Mouse (Mus musculus): ENCODE measurements around the gene Csnka2ip. TPM values are rescaled to one million over a fixed set of nuclear protein-coding genes. Genes with fewer than 3 reads are reported as not detected.

Csnka2ip gene
- polyA plus RNA-seq (2015; fragmentation: Nextera tagmentation; extraction: Ambion mirVana) = not detected in 2 replicates

GRCm38 (mm10) chr16:64602308-64602707, at the start of gene Csnka2ip:
Gene Csnka2ip, minus strand, starts transcription at chr16:64602408.
- Histone ChIP-seq H3K27ac (ENCODE audit: low read length) (no peak within 1 kb of the TSS), H3K9ac (ENCODE audit: low read length) (no peak within 1 kb of the TSS), H3K4me1 (replicated peaks; ENCODE audit: control insufficient read depth, insufficient read depth, low read length) (no peaks in the 10 kb centered on the region), H3K36me3 (ENCODE audit: control insufficient read depth, insufficient read depth, low read length) (no peaks in the 10 kb centered on the region), H3K4me3 (ENCODE audit: low read length) (no peak within 1 kb of the TSS), H3K4me2 (ENCODE audit: low read depth, low read length) (no peak within 1 kb of the TSS), H3K27me3 (ENCODE audit: control insufficient read depth, insufficient read depth, low read depth, low read length) (no peaks in the 10 kb centered on the region), H3K9me3 (ENCODE audit: control insufficient read depth, low read length) (no peaks in the 10 kb centered on the region)
- 92% methylated on average over 1 of the region's 1 CpGs for WGBS
- ATAC-seq (ENCODE audit: low read depth) = no peak

- Histone ChIP-seq H3K9ac (ENCODE audit: low read length) (no peak overlapping the region), H3K4me3 (ENCODE audit: low read length) (no peak overlapping the region), H3K36me3 (ENCODE audit: control insufficient read depth, insufficient read depth, low read length) (no peaks in the 10 kb centered on the region), H3K27ac (ENCODE audit: low read length) (no peak overlapping the region), H3K4me2 (ENCODE audit: low read depth, low read length) (no peak overlapping the region), H3K9me3 (ENCODE audit: control insufficient read depth, low read length) (no peaks in the 10 kb centered on the region), H3K27me3 (ENCODE audit: control insufficient read depth, insufficient read depth, low read depth, low read length) (no peaks in the 10 kb centered on the region), H3K4me1 (replicated peaks; ENCODE audit: control insufficient read depth, insufficient read depth, low read length) (0 out of 2 replicates have a peak, but pooled peaks cover 3% of the 10 kb centered on the region)
- no peak for ATAC-seq (ENCODE audit: low read depth)
- 61% methylated on average over 13 of the region's 13 CpGs for whole genome bisulfite sequencing
Observed at GRCm38 (mm10) chr16:64649594-64650290, 47.5 kb upstream of the Csnka2ip start.

- Histone ChIP-seq H3K27ac (ENCODE audit: low read length) (no peak overlapping the region), H3K27me3 (ENCODE audit: control insufficient read depth, insufficient read depth, low read depth, low read length) (no peaks in the 10 kb centered on the region), H3K9ac (ENCODE audit: low read length) (no peak overlapping the region), H3K36me3 (ENCODE audit: control insufficient read depth, insufficient read depth, low read length) (no peaks in the 10 kb centered on the region), H3K9me3 (ENCODE audit: control insufficient read depth, low read length) (no peaks in the 10 kb centered on the region), H3K4me1 (replicated peaks; ENCODE audit: control insufficient read depth, insufficient read depth, low read length) (0 out of 2 replicates have a peak, but pooled peaks cover 3% of the 10 kb centered on the region), H3K4me2 (ENCODE audit: low read depth, low read length) (no peak overlapping the region), H3K4me3 (ENCODE audit: low read length) (no peak overlapping the region)
- WGBS = 71% methylated on average over 2 of the region's 2 CpGs
- no peak for ATAC-seq (ENCODE audit: low read depth)
Observed at GRCm38 (mm10) chr16:64647771-64648170, 45.6 kb upstream of the Csnka2ip start.

DNA sequence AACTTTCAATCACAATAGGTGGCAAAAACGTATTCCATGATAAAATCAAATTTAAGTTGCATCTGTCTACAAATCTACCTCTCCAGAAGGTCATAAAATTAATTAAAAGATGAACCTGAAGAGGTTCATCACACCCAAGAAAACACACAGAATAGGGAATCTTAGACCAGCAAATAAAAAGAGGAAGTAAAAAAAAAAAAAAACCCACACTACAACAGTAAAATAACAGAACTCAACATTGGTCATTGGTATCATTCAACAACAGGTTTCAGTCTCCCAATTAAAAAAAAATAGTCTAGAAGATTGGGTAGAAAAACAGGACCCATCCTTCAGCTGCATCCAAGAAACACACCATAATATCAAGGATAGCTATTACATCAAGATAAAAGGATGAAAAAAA, 32.9 kb upstream of the Csnka2ip start:
- Histone ChIP-seq H3K9me3 (ENCODE audit: control insufficient read depth, low read length) (no peaks in the 10 kb centered on the region), H3K27ac (ENCODE audit: low read length) (no peak overlapping the region), H3K27me3 (ENCODE audit: control insufficient read depth, insufficient read depth, low read depth, low read length) (no peaks in the 10 kb centered on the region), H3K36me3 (ENCODE audit: control insufficient read depth, insufficient read depth, low read length) (no peaks in the 10 kb centered on the region), H3K9ac (ENCODE audit: low read length) (no peak overlapping the region), H3K4me1 (replicated peaks; ENCODE audit: control insufficient read depth, insufficient read depth, low read length) (no peaks in the 10 kb centered on the region), H3K4me2 (ENCODE audit: low read depth, low read length) (no peak overlapping the region), H3K4me3 (ENCODE audit: low read length) (no peak overlapping the region)
- no peak for ATAC-seq (ENCODE audit: low read depth)
- 64% methylated on average over 1 of the region's 1 CpGs for WGBS

GRCm38 (mm10) chr16:64620116-64620515, 17.9 kb upstream of the Csnka2ip start:
- H3K36me3 ChIP-seq (ENCODE audit: control insufficient read depth, insufficient read depth, low read length) = no peaks in the 10 kb centered on the region
- no peaks in the 10 kb centered on the region for H3K27me3 ChIP-seq (ENCODE audit: control insufficient read depth, insufficient read depth, low read depth, low read length)
- H3K4me1 ChIP-seq (replicated peaks; ENCODE audit: control insufficient read depth, insufficient read depth, low read length) = no peaks in the 10 kb centered on the region
- H3K27ac ChIP-seq (ENCODE audit: low read length) = no peak overlapping the region
- H3K4me3 ChIP-seq (ENCODE audit: low read length) = no peak overlapping the region
- no peak for ATAC-seq (ENCODE audit: low read depth)
- WGBS = 83% methylated on average over 6 of the region's 6 CpGs
- no peak overlapping the region for H3K9ac ChIP-seq (ENCODE audit: low read length)
- H3K9me3 ChIP-seq (ENCODE audit: control insufficient read depth, low read length) = no peaks in the 10 kb centered on the region
- H3K4me2 ChIP-seq (ENCODE audit: low read depth, low read length) = no peak overlapping the region

- Histone ChIP-seq H3K36me3 (ENCODE audit: control insufficient read depth, insufficient read depth, low read length) (no peaks in the 10 kb centered on the region), H3K4me1 (replicated peaks; ENCODE audit: control insufficient read depth, insufficient read depth, low read length) (no peaks in the 10 kb centered on the region), H3K9me3 (ENCODE audit: control insufficient read depth, low read length) (no peaks in the 10 kb centered on the region), H3K27me3 (ENCODE audit: control insufficient read depth, insufficient read depth, low read depth, low read length) (no peaks in the 10 kb centered on the region), H3K4me3 (ENCODE audit: low read length) (no peak overlapping the region), H3K4me2 (ENCODE audit: low read depth, low read length) (no peak overlapping the region), H3K27ac (ENCODE audit: low read length) (no peak overlapping the region), H3K9ac (ENCODE audit: low read length) (no peak overlapping the region)
- 56% methylated on average over 3 of the region's 3 CpGs for WGBS
- no peak for ATAC-seq (ENCODE audit: low read depth)
Observed at GRCm38 (mm10) chr16:64614648-64615047, 12.4 kb upstream of the Csnka2ip start.

DNA sequence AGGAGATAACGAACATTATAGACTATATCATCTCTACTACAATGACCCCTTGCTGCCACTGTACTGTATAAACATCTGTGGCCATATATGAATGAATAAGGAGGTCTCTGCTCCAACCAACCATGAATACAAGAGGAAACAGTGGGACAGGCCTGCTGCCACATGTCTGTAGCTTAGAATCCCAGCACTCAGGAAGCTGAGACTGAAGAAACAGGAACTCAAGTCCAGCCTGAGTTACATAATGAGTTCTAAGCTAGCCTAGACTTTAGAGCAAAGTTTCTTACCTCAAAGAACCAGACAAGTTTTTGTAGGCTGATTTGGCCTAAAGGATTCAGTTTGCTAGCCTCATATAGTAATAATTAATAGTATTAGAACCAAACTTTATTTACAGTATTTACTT, 5.6 kb upstream of the Csnka2ip start:
- WGBS = 66% methylated on average over 1 of the region's 1 CpGs
- no peak for ATAC-seq (ENCODE audit: low read depth)

DNA sequence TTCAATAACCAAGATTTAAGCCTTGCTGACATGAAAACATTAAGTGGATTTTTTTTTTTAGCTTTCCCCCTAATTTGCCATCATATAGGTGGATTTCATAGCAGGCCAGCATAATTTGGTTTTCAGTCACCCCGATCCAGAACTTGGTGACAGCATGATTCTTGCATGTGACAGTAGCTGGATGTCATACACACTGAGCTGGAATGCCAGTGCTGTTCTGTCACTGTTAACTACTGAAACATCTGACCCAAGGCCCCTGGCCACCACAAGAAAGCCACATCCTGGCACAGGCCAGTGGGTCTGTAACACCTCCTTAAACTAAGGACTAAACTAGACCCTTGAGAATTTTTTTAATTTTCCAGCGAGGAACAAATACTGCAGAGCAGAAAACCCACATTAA, 15.4 kb downstream of the Csnka2ip start:
- Histone ChIP-seq H3K36me3 (ENCODE audit: control insufficient read depth, insufficient read depth, low read length) (no peaks in the 10 kb centered on the region), H3K9me3 (ENCODE audit: control insufficient read depth, low read length) (no peaks in the 10 kb centered on the region), H3K9ac (ENCODE audit: low read length) (no peak overlapping the region), H3K4me1 (replicated peaks; ENCODE audit: control insufficient read depth, insufficient read depth, low read length) (peaks cover 9% of the 10 kb centered on the region; the same call in 1 of the 2 replicates), H3K4me3 (ENCODE audit: low read length) (no peak overlapping the region), H3K4me2 (ENCODE audit: low read depth, low read length) (no peak overlapping the region), H3K27me3 (ENCODE audit: control insufficient read depth, insufficient read depth, low read depth, low read length) (no peaks in the 10 kb centered on the region), H3K27ac (ENCODE audit: low read length) (no peak overlapping the region)
- 48% methylated on average over 2 of the region's 2 CpGs for WGBS
- peak; percentile 50 for ATAC-seq (ENCODE audit: low read depth)

More for the DNA sequence above, 5.6 kb upstream of the Csnka2ip start:
- Histone ChIP-seq H3K9me3 (ENCODE audit: control insufficient read depth, low read length) (no peaks in the 10 kb centered on the region), H3K9ac (ENCODE audit: low read length) (no peak overlapping the region), H3K4me3 (ENCODE audit: low read length) (no peak overlapping the region), H3K27me3 (ENCODE audit: control insufficient read depth, insufficient read depth, low read depth, low read length) (no peaks in the 10 kb centered on the region), H3K27ac (ENCODE audit: low read length) (no peak overlapping the region), H3K36me3 (ENCODE audit: control insufficient read depth, insufficient read depth, low read length) (no peaks in the 10 kb centered on the region), H3K4me2 (ENCODE audit: low read depth, low read length) (no peak overlapping the region), H3K4me1 (replicated peaks; ENCODE audit: control insufficient read depth, insufficient read depth, low read length) (no peaks in the 10 kb centered on the region)

DNA sequence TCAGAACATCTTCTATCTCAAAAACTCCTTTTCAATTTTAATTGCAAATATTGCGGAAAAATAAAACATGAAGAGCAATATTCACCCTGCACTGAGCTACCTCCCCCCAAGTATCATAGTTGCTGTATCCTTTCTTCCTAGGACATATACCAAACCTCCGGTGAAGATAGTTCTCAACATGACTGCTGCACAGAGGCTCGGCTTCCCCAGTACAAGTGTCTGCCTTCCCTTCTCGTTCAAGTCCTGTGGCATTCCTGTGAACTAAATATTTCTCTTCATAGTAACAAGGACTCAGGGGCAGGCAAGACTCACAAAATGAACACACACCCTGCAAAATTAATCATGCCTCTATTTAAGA, 16.0 kb downstream of the Csnka2ip start:
- Histone ChIP-seq H3K27ac (ENCODE audit: low read length) (peak overlapping the region; percentile 21; the same call in 1 of the 2 replicates), H3K9ac (ENCODE audit: low read length) (no peak overlapping the region), H3K27me3 (ENCODE audit: control insufficient read depth, insufficient read depth, low read depth, low read length) (no peaks in the 10 kb centered on the region), H3K4me1 (replicated peaks; ENCODE audit: control insufficient read depth, insufficient read depth, low read length) (peaks cover 9% of the 10 kb centered on the region; the same call in 1 of the 2 replicates), H3K4me2 (ENCODE audit: low read depth, low read length) (no peak overlapping the region), H3K36me3 (ENCODE audit: control insufficient read depth, insufficient read depth, low read length) (no peaks in the 10 kb centered on the region), H3K4me3 (ENCODE audit: low read length) (no peak overlapping the region), H3K9me3 (ENCODE audit: control insufficient read depth, low read length) (no peaks in the 10 kb centered on the region)
- WGBS = 41% methylated on average over 4 of the region's 4 CpGs
- peak; percentile 55 for ATAC-seq (ENCODE audit: low read depth)

Measured in lung, embryonic 16.5 days (tissue).